ENCODE assay signal across 8 mouse cellular contexts in the genomic region with DNA sequence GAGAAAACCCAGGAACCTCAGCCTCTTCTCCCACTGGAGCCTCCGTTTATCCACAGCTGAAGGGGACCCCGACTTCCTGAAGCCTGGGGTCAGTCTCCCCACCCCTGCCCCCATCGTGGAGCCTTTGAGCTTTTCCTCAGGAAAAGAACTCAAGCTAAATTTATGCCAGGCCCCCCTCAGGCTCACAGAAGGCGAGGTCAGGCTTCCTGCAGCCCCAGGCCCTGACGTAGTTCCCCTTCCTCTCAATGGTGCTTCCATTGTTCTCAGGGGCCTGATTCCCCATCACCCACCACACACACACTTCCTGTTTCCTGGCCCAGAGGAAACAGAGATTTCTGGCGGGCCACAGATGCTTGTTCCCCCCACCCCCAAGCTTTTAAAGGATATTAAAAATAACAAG. TPM values are rescaled to one million over a fixed set of nuclear protein-coding genes. Genes with fewer than 3 reads are reported as not detected.
DNase-seq lines count a peak whose midpoint lies in the region; ATAC-seq and TF ChIP-seq lines count a peak whose summit lies in the region.

No protein-coding gene starts in this region.

- 42% methylated on average over 6 of the region's 6 CpGs for WGBS in embryonic facial prominence, embryonic 10.5 days
- 37% methylated on average over 6 of the region's 6 CpGs for WGBS in hindbrain, postnatal 0 days
- 18% methylated on average over 6 of the region's 6 CpGs for WGBS in liver, embryonic 15.5 days (ENCODE audit: insufficient replicate concordance)
- 47% methylated on average over 6 of the region's 6 CpGs for WGBS in stomach, embryonic 16.5 days

- TF ChIP-seq CTCF in hindbrain, postnatal 0 days (IDR thresholded peaks at IDR 0.05; ENCODE audit: low read depth): no peak

- no peak overlapping the region for H3K4me2 ChIP-seq in hindbrain, postnatal 0 days (ENCODE audit: low read depth, low read length)
- no peak overlapping the region for H3K4me2 ChIP-seq in liver, embryonic 15.5 days
- no peak overlapping the region for H3K4me2 ChIP-seq in stomach, embryonic 16.5 days (ENCODE audit: low read depth, low read length)

- peaks cover 61% of the 10 kb centered on the region for H3K4me1 ChIP-seq in embryonic facial prominence, embryonic 10.5 days
- peaks cover 9% of the 10 kb centered on the region; the same call in 1 of the 2 replicates for H3K4me1 ChIP-seq in hindbrain, postnatal 0 days (ENCODE audit: insufficient read depth, low read length)
- peaks cover 43% of the 10 kb centered on the region for H3K4me1 ChIP-seq in liver, embryonic 15.5 days (replicated peaks)
- peaks cover 13% of the 10 kb centered on the region for H3K4me1 ChIP-seq in stomach, embryonic 16.5 days (ENCODE audit: control insufficient read depth, insufficient read depth, low read length)

- no peak overlapping the region for H3K9ac ChIP-seq in hindbrain, postnatal 0 days (replicated peaks; ENCODE audit: low read length)
- H3K9ac ChIP-seq in liver, embryonic 15.5 days: no peak overlapping the region
- 0 out of 2 replicates have a peak overlapping the region, but pooled peaks have one; percentile 10 for H3K9ac ChIP-seq in stomach, embryonic 16.5 days (ENCODE audit: low read length)

- no peaks in the 10 kb centered on the region for H3K9me3 ChIP-seq in embryonic facial prominence, embryonic 10.5 days
- H3K9me3 ChIP-seq in hindbrain, postnatal 0 days (ENCODE audit: low read length): no peaks in the 10 kb centered on the region
- H3K9me3 ChIP-seq in liver, embryonic 15.5 days (replicated peaks): no peaks in the 10 kb centered on the region
- no peaks in the 10 kb centered on the region for H3K9me3 ChIP-seq in stomach, embryonic 16.5 days (replicated peaks; ENCODE audit: control insufficient read depth, low read length)

- DNase-seq in adrenal gland, adult 8-10 months: peak; percentile 70
- DNase-seq in adrenal gland, adult 18-20 months (ENCODE audit: low spot score in 2 of 2): no peak
- DNase-seq in embryonic facial prominence, embryonic 10.5 days (ENCODE audit: low spot score): peak; percentile 44
- no peak for DNase-seq in hindbrain, postnatal 0 days (ENCODE audit: low spot score)
- DNase-seq in ovary, adult 18-20 months (ENCODE audit: low spot score): no peak

- peak overlapping the region; percentile 4; the same call in 1 of the 2 replicates for H3K4me3 ChIP-seq in embryonic facial prominence, embryonic 10.5 days
- no peak overlapping the region for H3K4me3 ChIP-seq in hindbrain, postnatal 0 days (ENCODE audit: low read length)
- H3K4me3 ChIP-seq in liver, embryonic 15.5 days (replicated peaks): no peak overlapping the region
- H3K4me3 ChIP-seq in stomach, embryonic 16.5 days (replicated peaks; ENCODE audit: low read length): no peak overlapping the region

- no peaks in the 10 kb centered on the region for H3K36me3 ChIP-seq in embryonic facial prominence, embryonic 10.5 days (replicated peaks)
- no peaks in the 10 kb centered on the region for H3K36me3 ChIP-seq in hindbrain, postnatal 0 days (ENCODE audit: insufficient read depth, low read length)
- no peaks in the 10 kb centered on the region for H3K36me3 ChIP-seq in liver, embryonic 15.5 days (replicated peaks)
- H3K36me3 ChIP-seq in stomach, embryonic 16.5 days (ENCODE audit: control insufficient read depth, insufficient read depth, low read length): no peaks in the 10 kb centered on the region

- no peak for ATAC-seq in hindbrain, postnatal 0 days
- peak; percentile 37; the same call in 1 of the 2 replicates for ATAC-seq in liver, embryonic 15.5 days (ENCODE audit: insufficient read depth)
- peak; percentile 25; the same call in 1 of the 2 replicates for ATAC-seq in stomach, embryonic 16.5 days (ENCODE audit: insufficient read depth, low FRiP score)
- no peak for ATAC-seq in activated CD4-positive, CD25-positive, alpha-beta regulatory T cell, adult 4 months

- no peaks in the 10 kb centered on the region for H3K27me3 ChIP-seq in embryonic facial prominence, embryonic 10.5 days (replicated peaks; ENCODE audit: low read depth, poor library complexity, severe bottlenecking)
- H3K27me3 ChIP-seq in hindbrain, postnatal 0 days (ENCODE audit: insufficient read depth, low read length): no peaks in the 10 kb centered on the region
- 0 out of 2 replicates have a peak, but pooled peaks cover 3% of the 10 kb centered on the region for H3K27me3 ChIP-seq in liver, embryonic 15.5 days
- no peaks in the 10 kb centered on the region for H3K27me3 ChIP-seq in stomach, embryonic 16.5 days (ENCODE audit: control insufficient read depth, insufficient read depth, low read length)

- peak overlapping the region; percentile 76 for H3K27ac ChIP-seq in embryonic facial prominence, embryonic 10.5 days (replicated peaks)
- peak overlapping the region; percentile 60; the same call in 1 of the 2 replicates for H3K27ac ChIP-seq in hindbrain, postnatal 0 days
- peak overlapping the region; percentile 24; the same call in 1 of the 2 replicates for H3K27ac ChIP-seq in liver, embryonic 15.5 days (replicated peaks)
- H3K27ac ChIP-seq in stomach, embryonic 16.5 days (ENCODE audit: low read length): peak overlapping the region; percentile 53

RNA-seq across cellular contexts. Expression of gene Egfl7, which starts 1.4 kb away (rescaled TPM):
- 100 to 1,000 TPM; 105 to 245 (median 172) TPM for total RNA-seq in adrenal gland, adult 8-10 months (2022)
- total RNA-seq in adrenal gland, adult 18-20 months (2021): 100 to 1,000 TPM in 1 of 2 experiments, 10 to 100 TPM in 1; 97.9 to 102 TPM
- 93.2 and 96.6 TPM in 2 replicates for polyA plus RNA-seq in embryonic facial prominence, embryonic 10.5 days (2016; fragmentation: Nextera tagmentation; extraction: Ambion mirVana)
- 70.4 and 79.5 TPM in 2 replicates for total RNA-seq in hindbrain, postnatal 0 days (2014; rRNA removed)
- polyA plus RNA-seq in hindbrain, postnatal 0 days (2015; fragmentation: Nextera tagmentation; extraction: Ambion mirVana): 74.8 and 76.5 TPM in 2 replicates
- polyA plus RNA-seq in liver, embryonic 15.5 days (2015; fragmentation: Nextera tagmentation; extraction: Ambion mirVana): 55.1 and 64.6 TPM in 2 replicates
- polyA plus RNA-seq in stomach, embryonic 16.5 days (2015; fragmentation: Nextera tagmentation; extraction: Ambion mirVana): 116 and 120 TPM in 2 replicates
- polyA plus RNA-seq in activated CD4-positive, CD25-positive, alpha-beta regulatory T cell, adult 4 months (2017; shearing (Covaris generic)): 1 to 10 TPM in 1 of 2 experiments, under 1 TPM in 1; 0.95 to 1.3 TPM

RNA-seq across cellular contexts. Expression of gene Gm20532, which starts 8.1 kb away (rescaled TPM):
- not detected for total RNA-seq in adrenal gland, adult 8-10 months (2022)
- total RNA-seq in adrenal gland, adult 18-20 months (2021): not detected
- not detected in 2 replicates for polyA plus RNA-seq in embryonic facial prominence, embryonic 10.5 days (2016; fragmentation: Nextera tagmentation; extraction: Ambion mirVana)
- not detected in 2 replicates for total RNA-seq in hindbrain, postnatal 0 days (2014; rRNA removed)
- not detected in 2 replicates for polyA plus RNA-seq in hindbrain, postnatal 0 days (2015; fragmentation: Nextera tagmentation; extraction: Ambion mirVana)
- not detected in 2 replicates for polyA plus RNA-seq in liver, embryonic 15.5 days (2015; fragmentation: Nextera tagmentation; extraction: Ambion mirVana)
- polyA plus RNA-seq in stomach, embryonic 16.5 days (2015; fragmentation: Nextera tagmentation; extraction: Ambion mirVana): not detected in 2 replicates
- polyA plus RNA-seq in activated CD4-positive, CD25-positive, alpha-beta regulatory T cell, adult 4 months (2017; shearing (Covaris generic)): not detected

RNA-seq across cellular contexts. Expression of gene Agpat2, which starts 25.8 kb away (rescaled TPM):
- 100 to 1,000 TPM in 3 of 4 experiments, 10 to 100 TPM in 1; 86.0 to 354 (median 247) TPM for total RNA-seq in adrenal gland, adult 8-10 months (2022)
- 100 to 1,000 TPM; 431 to 896 TPM for total RNA-seq in adrenal gland, adult 18-20 months (2021)
- polyA plus RNA-seq in embryonic facial prominence, embryonic 10.5 days (2016; fragmentation: Nextera tagmentation; extraction: Ambion mirVana): 12.4 and 12.9 TPM in 2 replicates
- 12.2 and 13.9 TPM in 2 replicates for total RNA-seq in hindbrain, postnatal 0 days (2014; rRNA removed)
- polyA plus RNA-seq in hindbrain, postnatal 0 days (2015; fragmentation: Nextera tagmentation; extraction: Ambion mirVana): 6.2 and 8.2 TPM in 2 replicates
- polyA plus RNA-seq in liver, embryonic 15.5 days (2015; fragmentation: Nextera tagmentation; extraction: Ambion mirVana): 55.6 and 63.7 TPM in 2 replicates
- polyA plus RNA-seq in stomach, embryonic 16.5 days (2015; fragmentation: Nextera tagmentation; extraction: Ambion mirVana): 66.8 and 72.1 TPM in 2 replicates
- 10 to 100 TPM in 1 of 2 experiments, 1 to 10 TPM in 1; 8.2 to 11.0 TPM for polyA plus RNA-seq in activated CD4-positive, CD25-positive, alpha-beta regulatory T cell, adult 4 months (2017; shearing (Covaris generic))

RNA-seq across cellular contexts. Expression of gene Fam69b, which starts 49.9 kb away (rescaled TPM):
- 10 to 100 TPM in 2 of 4 experiments, 1 to 10 TPM in 2; 9.1 to 11.9 (median 10.4) TPM for total RNA-seq in adrenal gland, adult 8-10 months (2022)
- 10 to 100 TPM in 1 of 2 experiments, 1 to 10 TPM in 1; 8.6 to 13.9 TPM for total RNA-seq in adrenal gland, adult 18-20 months (2021)
- 39.9 and 43.8 TPM in 2 replicates for polyA plus RNA-seq in embryonic facial prominence, embryonic 10.5 days (2016; fragmentation: Nextera tagmentation; extraction: Ambion mirVana)
- total RNA-seq in hindbrain, postnatal 0 days (2014; rRNA removed): 289 and 302 TPM in 2 replicates
- polyA plus RNA-seq in hindbrain, postnatal 0 days (2015; fragmentation: Nextera tagmentation; extraction: Ambion mirVana): 129 and 142 TPM in 2 replicates
- polyA plus RNA-seq in liver, embryonic 15.5 days (2015; fragmentation: Nextera tagmentation; extraction: Ambion mirVana): 1.2 and 1.7 TPM in 2 replicates
- 23.2 and 27.3 TPM in 2 replicates for polyA plus RNA-seq in stomach, embryonic 16.5 days (2015; fragmentation: Nextera tagmentation; extraction: Ambion mirVana)
- 1 to 10 TPM in 1 of 2 experiments, under 1 TPM in 1; 0.90 to 2.1 TPM for polyA plus RNA-seq in activated CD4-positive, CD25-positive, alpha-beta regulatory T cell, adult 4 months (2017; shearing (Covaris generic))

Comparison
In these comparisons a context has a peak if more than half of its experiments do, and no peak if none do; other contexts are left out.
1. DNase-seq: peak in adrenal gland, adult 8-10 months (single experiment) and embryonic facial prominence, embryonic 10.5 days (single experiment); none in adrenal gland, adult 18-20 months (0 of 2), hindbrain, postnatal 0 days (single experiment) and ovary, adult 18-20 months (single experiment).
2. H3K27ac ChIP-seq: peak in every context shown above with its lines; median percentile 76 in embryonic facial prominence, embryonic 10.5 days; 60 in hindbrain, postnatal 0 days; 53 in stomach, embryonic 16.5 days; 24 in liver, embryonic 15.5 days.
3. ATAC-seq: peak in liver, embryonic 15.5 days (single experiment) and stomach, embryonic 16.5 days (single experiment); none in hindbrain, postnatal 0 days (single experiment) and activated CD4-positive, CD25-positive, alpha-beta regulatory T cell, adult 4 months (single experiment).
4. RNA of gene Egfl7, which starts 1.4 kb away (polyA plus RNA-seq): 116 to 120 TPM in stomach, embryonic 16.5 days, 93.2 to 96.6 TPM in embryonic facial prominence, embryonic 10.5 days, 74.8 to 76.5 TPM in hindbrain, postnatal 0 days and 55.1 to 64.6 TPM in liver, embryonic 15.5 days; 0.95 to 1.3 TPM in activated CD4-positive, CD25-positive, alpha-beta regulatory T cell, adult 4 months; every median in the first group is over 10 times any median in the second.